Mouse (Mus musculus): ENCODE data around the gene Mon2. TPM values are rescaled to one million over a fixed set of nuclear protein-coding genes. Genes with fewer than 3 reads are reported as not detected.

Gene Mon2
- total RNA-seq, 2 experiments from 2014 or later: 38.7 to 40.6 TPM

DNA sequence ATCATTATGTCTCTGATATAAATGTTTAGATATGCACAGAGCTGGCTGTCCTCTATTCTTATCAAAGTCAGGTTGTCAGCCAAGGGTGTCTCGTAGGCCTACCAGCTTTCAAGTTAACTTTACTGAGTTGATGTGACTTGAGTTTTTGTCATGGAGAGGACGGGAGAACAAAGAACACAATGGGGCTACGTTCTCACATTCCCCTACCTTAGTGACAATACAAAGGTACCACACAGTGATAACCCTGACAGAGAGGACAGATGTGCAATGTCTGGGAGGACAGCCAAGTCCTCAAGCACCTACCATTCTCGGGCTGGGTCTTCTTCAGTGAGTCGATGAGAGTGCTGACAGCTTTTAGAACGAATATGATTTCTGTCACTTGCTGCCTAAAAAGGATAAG is 76.9 kb downstream of the Mon2 start:
- no peak for ATAC-seq (replicated peaks; ENCODE audit: poor library complexity, severe bottlenecking)

DNA sequence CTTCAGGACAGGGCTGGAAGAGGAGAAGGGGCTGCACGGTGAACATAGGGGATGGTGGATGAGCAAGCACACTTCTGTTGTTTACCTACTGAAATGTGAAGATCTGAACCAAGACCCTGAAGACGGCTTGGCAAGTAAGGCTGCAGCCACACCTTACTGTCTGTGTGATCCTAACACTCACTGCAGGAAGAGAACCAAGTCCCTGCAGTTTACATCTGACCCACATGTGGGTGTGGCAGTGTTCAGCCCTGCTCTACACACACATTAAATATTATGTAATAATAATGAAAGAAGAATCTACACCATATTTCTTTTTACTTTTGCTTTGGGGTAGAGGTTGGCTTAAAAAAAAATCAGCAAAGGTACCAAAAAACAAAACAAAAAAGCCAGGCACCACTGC is 78.5 kb downstream of the Mon2 start:
- no peak for ATAC-seq (replicated peaks; ENCODE audit: poor library complexity, severe bottlenecking)

DNA sequence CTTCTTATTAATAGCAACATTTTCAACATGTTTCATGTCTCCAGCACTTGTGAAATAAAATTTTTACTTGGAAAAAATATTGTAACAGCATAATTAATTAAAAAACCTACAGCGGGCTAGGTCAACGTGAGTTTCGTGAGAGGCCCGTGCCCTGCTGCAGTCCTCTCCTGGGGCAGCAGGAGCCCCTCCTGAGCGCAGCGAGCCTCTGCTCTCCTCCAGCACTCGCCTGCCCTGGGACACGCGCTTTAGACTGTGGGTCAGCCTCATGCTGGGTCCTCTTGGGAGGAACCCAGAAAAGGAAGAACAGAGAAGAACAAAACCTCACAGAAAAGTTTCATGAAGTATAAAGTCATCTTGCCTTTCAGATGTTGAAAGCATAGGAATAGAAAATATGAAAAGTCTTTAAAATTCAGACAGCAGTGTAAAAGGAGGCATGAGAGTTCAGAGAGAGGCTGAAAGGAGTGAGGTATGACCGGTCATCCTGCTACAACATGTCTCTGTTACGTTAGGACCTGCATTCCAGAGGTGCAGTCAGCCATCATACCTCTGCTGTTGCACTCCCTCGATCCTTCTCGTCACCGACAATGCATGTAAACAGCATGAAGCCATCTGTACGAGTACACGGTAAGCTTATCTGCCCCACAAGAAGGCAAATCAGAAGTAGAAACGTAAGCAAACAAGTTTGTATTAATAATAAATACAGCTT is 81.8 kb downstream of the Mon2 start:
- ATAC-seq (replicated peaks; ENCODE audit: poor library complexity, severe bottlenecking): no peak

DNA sequence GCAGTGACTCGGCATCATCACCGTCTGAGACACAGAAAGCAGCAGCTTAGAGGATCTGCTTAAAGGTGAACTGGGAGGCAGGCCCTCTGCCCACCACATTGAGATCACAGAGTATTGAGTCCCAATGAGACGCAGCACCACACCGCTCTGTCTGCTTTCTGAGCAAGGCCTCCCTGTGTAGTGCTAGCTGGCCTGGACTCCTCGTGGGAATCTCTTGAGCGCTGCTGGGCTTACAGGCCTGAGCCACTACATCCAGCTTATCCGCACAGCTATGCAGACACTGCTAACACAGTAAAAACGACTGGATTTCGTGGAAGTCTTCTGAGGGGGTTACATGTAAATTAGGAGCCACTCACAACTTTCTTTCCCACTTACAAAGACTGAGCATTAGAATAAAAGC is 84.7 kb downstream of the Mon2 start:
- no peak for ATAC-seq (replicated peaks; ENCODE audit: poor library complexity, severe bottlenecking)

DNA sequence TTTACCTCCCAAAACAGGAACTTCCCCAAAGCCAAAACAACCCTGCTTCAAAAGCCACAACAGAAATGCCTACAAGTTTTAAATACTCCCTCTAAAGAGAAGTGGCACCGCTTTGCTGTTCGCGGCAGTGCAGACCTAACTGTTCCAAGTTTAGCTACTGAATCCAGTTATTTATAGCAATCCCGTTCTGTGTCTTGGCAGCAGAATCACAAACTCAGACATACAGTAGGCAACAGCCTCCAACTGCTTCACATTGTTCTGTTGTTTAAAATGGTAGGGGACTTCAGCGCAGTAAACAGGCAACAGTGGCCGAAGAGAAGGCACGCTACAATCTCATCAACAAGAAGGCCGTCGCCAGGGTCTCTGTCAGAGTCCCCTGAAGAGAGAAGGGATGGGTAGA is 85.3 kb downstream of the Mon2 start:
- ATAC-seq (replicated peaks; ENCODE audit: poor library complexity, severe bottlenecking): no peak

DNA sequence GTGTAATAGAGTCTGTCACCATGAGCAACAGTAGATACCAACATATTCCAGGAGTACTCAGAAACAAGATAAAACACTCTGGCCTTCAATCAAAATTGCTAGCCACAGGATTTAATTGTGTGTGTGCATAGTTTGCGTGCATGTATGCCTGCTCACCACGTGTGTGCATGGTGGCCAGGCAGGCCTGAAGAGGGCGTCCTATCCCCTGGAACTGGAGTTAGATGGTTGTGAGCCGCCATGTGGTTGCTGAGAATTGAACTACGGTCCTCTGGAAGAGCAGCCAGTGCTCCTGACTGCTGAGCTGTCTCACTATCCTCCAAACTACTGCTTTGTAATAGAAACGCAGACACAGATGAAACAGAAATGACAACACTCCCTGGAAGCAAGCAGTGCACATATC is 85.7 kb downstream of the Mon2 start:
- no peak for ATAC-seq (replicated peaks; ENCODE audit: poor library complexity, severe bottlenecking)

DNA sequence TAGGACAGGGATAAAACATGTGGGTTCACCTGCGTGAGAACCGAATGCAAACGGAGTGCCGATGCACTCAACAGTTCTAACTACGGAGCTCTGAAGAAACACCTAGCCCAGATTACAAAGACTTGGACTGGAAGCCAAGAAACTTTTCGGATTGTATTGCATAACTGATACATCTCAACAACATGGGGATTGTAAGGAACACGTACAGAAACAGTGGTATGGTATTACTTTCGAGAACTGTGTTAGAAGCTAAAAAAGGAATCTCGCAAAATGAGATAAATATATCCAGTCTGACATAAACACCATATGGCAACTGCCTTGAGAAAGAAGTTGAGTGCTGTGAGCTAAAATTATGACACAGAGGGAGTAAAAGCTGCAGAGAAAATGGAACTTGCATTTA is 86.4 kb downstream of the Mon2 start:
- no peak for ATAC-seq (replicated peaks; ENCODE audit: poor library complexity, severe bottlenecking)

DNA sequence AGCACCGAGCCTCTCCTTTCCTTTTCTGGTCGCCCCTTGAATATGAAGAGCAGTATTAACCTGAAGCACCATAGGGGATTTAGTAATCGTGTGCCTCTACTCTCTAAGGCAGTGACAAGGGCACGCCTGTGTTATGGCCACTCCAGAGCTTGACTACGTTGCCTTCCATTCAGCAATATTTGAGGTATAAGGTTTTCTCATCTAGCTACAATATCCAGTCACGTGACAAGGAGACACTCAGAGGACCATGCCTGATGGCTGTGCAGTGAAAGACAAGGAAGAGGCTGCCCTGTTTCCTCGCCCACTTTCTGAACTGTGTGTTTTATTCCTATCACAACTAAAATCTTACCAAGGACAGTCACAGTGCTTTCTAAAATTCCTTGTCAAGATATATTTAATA is 87.9 kb downstream of the Mon2 start:
- no peak for ATAC-seq (replicated peaks; ENCODE audit: poor library complexity, severe bottlenecking)

DNA sequence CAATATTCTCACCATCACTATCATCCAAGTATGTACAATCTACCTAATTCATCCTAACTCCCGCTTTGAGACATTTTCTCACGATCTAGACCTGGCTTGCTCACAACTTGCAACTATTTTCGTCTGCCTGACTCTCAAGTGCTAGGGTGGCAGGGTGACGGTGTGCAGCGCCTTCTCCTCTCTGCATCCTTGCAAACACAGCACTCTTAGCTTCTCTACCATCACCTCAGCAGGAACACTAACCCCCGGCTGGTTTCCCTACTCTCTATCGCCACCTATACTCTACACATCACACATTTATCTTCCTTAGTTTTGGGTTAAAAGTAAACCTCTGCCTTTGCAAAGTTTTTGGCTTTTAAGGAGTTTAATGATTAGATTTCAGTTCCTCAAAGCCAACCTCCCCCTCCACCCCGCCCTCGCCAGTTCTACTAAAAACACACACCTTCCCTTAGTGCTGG is 88.6 kb downstream of the Mon2 start:
- ATAC-seq (replicated peaks; ENCODE audit: poor library complexity, severe bottlenecking): peak; percentile 41

DNA sequence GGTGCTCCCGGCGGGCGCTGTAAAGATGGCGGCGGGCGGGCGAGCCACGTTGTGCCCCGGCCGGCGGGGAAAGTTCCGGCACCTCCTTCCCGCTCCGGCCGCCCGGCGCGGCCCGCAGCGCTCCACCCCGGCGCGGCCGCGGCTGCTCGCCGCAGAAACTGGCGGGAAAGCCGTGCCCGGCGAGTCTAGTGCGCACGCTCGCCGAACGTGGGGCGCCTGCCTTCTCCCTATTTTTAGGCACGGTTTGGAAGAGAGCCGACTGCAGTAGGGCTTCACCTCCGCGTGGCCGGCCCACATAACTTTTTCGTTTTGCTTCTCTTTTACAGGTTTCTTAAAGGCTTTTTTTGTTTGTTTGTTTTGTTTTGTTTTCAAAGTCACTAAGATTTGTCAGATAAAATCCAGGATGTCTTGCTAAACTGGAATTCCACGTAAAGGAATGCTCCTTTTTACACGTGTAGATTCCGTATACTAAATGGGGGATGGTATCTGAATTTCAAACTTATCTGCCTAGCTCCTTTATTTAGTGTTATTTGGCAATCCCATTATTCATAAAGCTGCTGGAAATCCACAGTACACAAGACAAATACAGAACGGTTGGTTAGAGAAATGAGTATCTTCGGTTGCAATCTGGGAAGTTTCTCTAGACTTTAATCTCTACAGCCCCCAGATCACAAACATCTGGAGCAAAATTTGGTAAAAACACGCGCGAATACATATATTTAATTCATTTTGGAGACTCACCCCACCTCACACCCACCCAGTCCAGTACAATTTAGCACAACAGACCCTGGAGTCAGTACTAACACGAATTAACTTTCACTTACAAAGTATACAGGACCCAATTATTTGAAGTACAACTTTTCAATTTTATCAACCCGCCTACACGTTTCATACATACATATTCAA is 89.7 kb downstream of the Mon2 start:
- peak; percentile 48 for ATAC-seq (replicated peaks; ENCODE audit: poor library complexity, severe bottlenecking)

DNA sequence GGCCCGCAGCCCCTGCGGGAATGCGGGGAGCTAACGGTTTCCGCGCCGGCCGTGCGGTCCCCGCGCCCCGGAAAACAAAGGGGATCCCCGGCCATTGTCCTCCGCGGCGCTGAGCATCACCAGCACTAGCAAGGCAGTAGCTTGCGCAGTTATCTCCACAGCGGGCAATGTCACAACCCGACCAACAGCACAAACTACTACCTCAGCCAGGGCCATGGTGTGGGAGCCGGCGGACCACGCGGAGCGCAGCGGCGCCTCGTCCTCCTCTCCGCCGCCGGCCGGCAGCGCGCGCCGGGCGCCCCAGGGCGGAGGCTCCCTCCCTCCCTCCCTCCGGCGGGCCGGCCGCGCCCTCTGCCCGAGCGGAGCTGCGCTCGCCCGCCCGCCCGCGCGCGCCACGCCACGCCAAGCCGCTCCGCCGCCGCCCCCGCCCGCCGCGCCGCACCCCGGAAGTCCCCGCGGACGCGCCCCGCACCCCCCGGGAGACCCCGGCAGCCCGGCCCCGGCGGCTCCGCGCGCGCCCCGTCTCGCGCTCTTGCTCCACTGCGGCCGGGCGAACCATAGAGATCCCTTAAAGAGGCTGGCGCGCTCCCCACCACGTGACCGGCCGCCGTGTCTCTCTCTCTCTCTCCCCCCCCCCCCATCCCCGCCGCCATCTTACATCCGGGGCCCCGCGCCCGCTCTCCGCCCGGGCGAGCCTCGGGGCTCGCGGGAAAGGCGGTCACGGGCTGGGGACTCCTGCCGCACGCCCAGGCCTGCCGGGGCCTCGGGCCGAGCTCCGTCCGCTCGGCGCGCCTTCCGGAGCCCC is 90.6 kb downstream of the Mon2 start:
- peak; percentile 41 for ATAC-seq (replicated peaks; ENCODE audit: poor library complexity, severe bottlenecking)

DNA sequence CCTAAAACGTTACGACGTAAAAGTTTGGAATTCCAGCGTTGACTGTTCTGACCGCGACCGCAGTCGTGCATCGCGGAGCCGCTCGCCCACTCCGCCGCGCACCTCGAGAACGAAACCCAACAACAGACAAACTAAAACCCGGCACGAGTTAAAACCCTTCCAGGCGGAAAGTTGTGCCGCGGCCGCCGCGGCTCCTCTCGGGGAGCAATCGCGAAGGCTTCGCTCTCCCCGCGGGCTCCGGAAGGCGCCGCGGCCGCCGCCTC is 91.1 kb downstream of the Mon2 start:
- ATAC-seq (replicated peaks; ENCODE audit: poor library complexity, severe bottlenecking): peak; percentile 5; the same call in 1 of the 2 replicates

DNA sequence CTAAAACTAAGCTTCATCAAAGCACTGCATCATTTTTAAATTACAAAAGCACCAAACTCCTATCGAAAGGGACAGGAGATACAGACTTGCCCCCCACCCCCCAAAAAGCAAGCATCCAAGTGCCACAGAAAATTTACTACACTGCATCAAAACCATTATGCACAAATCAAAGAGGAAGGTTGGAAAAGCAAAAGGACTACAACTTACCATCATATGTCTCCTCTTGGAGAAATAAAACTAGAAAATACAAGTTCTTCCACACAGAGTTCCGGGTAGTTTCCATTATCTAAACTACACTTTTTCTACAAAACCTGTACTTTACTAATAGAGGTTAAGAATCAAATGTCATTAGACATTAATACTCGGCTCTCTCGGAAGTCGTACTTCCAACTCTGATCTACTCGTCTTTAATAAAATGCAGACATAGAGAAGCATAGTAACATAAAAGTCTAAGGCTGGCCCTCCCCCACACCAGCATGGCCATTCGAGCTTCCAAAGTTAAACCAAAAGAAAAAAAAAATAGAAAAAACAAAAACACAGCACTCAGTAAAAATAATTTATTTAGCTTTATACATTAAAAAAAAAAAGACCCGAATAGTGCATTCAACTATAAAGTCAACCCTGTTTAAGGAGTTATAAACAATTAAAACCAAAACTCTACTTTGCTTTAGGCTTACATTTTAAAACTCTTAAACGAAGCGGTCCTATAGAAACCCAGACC is 91.6 kb downstream of the Mon2 start:
- no peak for ATAC-seq (replicated peaks; ENCODE audit: poor library complexity, severe bottlenecking)

DNA sequence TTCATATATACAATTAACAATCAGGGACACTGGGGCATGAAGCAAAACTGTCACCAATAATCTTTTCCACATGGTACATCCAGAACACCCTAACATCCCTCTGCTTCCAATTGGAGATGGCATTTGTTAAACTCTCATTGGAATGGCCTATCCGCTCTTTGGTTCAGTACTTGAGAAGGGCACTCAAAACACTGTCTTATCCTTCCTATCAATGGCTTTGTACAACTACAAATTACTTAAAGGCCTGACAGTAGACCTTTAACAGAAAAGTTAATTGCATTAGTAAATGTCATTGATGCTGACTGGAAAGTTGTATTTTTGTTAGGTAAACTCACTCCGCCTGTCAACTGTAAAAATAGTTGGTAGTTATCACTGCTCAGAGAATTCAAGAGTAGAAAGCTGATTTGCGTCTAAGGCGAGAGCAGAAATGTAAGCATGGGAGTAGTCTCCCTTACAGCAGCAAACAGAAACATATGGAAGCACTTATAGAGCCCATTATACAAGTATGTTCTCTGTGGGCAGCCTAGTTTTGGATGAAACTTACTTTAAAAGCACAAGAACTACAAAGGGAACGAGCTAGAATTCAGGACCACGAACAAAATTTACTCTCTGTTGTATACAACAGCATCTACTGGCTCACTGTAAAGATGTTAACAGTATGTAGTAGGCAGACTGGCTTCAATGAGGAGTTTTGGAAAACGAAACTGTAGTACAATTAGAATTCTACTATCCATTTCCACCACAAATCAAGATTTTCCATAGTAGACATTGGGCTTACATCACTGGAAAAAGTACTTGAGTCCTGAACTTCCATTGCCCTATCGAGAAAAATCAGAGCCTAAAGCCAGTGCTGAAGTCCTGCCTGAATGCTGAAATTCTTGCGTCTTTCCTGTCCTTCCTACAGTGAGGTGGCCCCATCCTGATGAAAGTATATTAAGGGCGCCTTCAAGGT is 92.5 kb downstream of the Mon2 start:
- ATAC-seq (replicated peaks; ENCODE audit: poor library complexity, severe bottlenecking): no peak

DNA sequence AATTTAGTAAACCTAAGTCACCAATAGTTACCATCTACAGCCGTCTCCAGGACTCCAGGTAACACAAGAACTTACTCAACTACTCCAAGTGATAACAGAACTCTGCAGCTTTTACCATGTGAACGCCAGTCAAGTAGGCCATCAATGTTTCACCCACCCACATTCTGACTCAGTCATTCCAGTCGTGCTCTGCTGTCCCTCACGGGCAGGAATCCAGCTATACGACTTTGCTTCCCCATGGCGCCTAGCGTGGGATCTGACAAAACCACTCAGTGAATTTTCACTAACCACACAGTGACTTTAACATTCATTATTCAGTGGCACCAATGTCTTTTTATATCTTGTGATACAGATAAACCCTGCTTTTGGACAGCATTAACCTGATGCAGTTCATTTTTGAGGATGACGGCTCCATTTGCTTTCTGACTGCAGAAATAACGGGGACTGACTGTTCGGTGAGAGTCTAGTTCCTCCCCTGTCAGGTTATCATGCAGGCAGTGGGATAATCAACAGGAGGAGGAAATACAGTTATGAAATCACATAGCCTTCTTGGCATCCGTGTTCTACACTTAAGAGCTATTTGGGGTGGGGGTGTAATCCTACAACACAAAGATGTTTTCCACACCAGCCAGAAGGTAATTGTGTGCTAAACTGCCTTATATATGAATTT is 93.3 kb downstream of the Mon2 start:
- ATAC-seq (replicated peaks; ENCODE audit: poor library complexity, severe bottlenecking): peak; percentile 13

DNA sequence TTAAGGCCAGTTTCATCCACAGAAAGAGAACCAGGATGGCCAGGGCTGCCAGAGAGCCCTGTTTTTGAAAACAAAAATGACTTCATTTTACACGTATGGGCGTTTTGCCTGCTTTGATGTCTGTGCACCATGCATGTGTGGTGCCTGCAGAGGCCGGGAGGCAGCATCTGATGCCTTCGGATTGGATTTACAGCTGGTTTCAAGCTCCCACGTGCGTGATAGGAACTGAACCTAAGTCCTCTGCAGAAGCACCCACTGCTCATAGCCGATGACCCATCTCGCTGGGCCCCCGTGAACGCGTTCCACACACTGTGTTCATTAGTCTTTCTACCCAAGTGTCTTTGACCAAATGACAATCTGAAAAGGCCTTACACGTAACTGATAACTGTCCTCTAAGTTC is 96.2 kb downstream of the Mon2 start:
- no peak for ATAC-seq (replicated peaks; ENCODE audit: poor library complexity, severe bottlenecking)

DNA sequence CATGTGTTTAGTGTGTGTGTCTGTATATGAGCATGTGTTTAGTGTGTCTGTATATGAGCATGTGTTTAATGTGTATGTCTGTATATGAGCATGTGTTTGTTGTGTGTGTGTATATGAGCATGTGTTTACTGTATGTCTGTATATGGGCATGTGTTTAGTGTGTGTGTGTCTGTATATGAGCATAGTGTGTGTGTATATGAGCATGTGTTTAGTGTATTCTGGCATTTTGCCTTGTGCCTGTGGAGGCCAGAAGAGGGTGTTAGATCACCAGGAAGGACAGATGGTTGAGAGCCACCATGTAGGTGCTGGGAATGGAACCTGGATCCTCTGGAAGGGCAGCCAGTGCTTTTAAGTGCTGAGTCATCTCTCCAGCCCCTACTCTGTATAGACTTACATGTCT is 96.9 kb downstream of the Mon2 start:
- ATAC-seq (replicated peaks; ENCODE audit: poor library complexity, severe bottlenecking): no peak

DNA sequence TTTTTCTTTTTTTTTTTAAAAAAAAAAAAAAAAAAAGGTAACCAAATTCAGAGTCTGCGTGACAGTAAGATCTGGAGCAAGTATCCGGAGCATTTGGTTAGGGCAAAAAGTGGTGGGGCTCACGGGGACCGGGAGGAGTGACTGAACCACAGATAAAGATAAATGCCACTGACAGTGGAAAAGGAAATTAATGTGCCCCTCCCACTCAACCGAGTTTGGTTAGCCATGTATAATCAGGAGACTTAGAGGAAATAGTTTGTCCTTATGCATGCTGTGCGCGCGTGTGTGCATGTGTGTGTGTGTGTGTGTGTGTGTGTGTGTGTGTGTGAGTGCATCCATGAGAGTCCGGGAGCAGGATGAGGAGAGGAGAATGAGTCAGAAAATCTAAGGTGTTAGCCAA is 100.3 kb downstream of the Mon2 start:
- ATAC-seq (replicated peaks; ENCODE audit: poor library complexity, severe bottlenecking): peak; percentile 44

DNA sequence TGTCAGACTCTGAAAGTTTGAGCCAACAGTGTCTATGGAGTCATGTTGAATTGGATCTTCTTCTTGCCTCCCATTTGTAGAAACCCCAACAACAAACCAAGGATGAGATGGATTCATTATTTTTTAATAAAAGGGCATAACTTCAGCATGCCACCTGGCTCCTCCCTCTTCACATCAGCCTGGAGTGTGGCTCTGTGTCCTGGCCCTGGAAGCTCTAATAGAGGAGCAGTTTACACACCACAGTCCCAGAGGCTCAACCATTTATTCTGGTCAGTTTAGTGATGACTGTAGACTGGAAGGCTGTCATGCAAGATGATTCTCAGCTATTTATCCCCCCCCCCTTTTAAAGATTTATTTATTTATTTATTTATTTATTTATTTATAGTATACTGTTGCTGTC is 103.1 kb downstream of the Mon2 start:
- ATAC-seq (replicated peaks; ENCODE audit: poor library complexity, severe bottlenecking): no peak
